Mouse (Mus musculus) neural tube, embryonic 14.5 days (tissue): ENCODE results near the gene Cfap161. TPM values are rescaled to one million over a fixed set of nuclear protein-coding genes. Genes with fewer than 3 reads are reported as not detected.

Experiments
- ATAC-seq: fragments of 200-750 bp; cut with Nextera tagmentation; 2 replicates; pipeline ENCODE4 v1.8.0; 2017; ENCODE audit warnings: low read depth, mild to moderate bottlenecking, moderate TSS enrichment, moderate library complexity
- H3K27ac ChIP-seq: fragments of 300-500 bp; sonication (generic); 2 replicates; pipeline ENCODE4 v1.5.1; 2014; ENCODE audit warnings: low read depth, mild to moderate bottlenecking, control low read depth, low read length, moderate library complexity, mixed read lengths
- H3K27me3 ChIP-seq: fragments of 300-500 bp; sonication (generic); 2 replicates; pipeline ENCODE4 v1.6.1; 2014; ENCODE audit warnings: low read length; ENCODE audit not compliant: control insufficient read depth, insufficient read depth
- H3K36me3 ChIP-seq: fragments of 300-500 bp; sonication (generic); 2 replicates; pipeline ENCODE4 v1.6.1; 2014; ENCODE audit warnings: low read length, mixed read lengths; ENCODE audit not compliant: control insufficient read depth, insufficient read depth
- H3K4me1 ChIP-seq: fragments of 300-500 bp; sonication (generic); 2 replicates; pipeline ENCODE4 v1.6.1; 2014; ENCODE audit warnings: low read length; ENCODE audit not compliant: control insufficient read depth, insufficient read depth
- H3K4me2 ChIP-seq: fragments of 300-500 bp; sonication (generic); 2 replicates; pipeline ENCODE4 v1.6.1; 2014; ENCODE audit warnings: mild to moderate bottlenecking, low read depth, low read length, control low read depth
- H3K4me3 ChIP-seq: fragments of 300-500 bp; sonication (generic); 2 replicates; pipeline ENCODE4 v1.5.1; 2014; ENCODE audit warnings: low read depth, low read length, control low read depth, mixed read lengths
- H3K9ac ChIP-seq: fragments of 300-500 bp; sonication (generic); replicated peaks from 2 replicates; pipeline ENCODE4 v1.6.1; 2014; ENCODE audit warnings: low read depth, mild to moderate bottlenecking, control low read depth, low read length, mixed read lengths
- H3K9me3 ChIP-seq: fragments of 300-500 bp; sonication (generic); 2 replicates; pipeline ENCODE4 v1.6.1; 2016; ENCODE audit warnings: low read length; ENCODE audit not compliant: control insufficient read depth
- WGBS: fragments of 180-500 bp; shearing (Covaris S2); extraction: QIAGEN DNeasy Blood & Tissue Kit; methylation state at CpG from one replicate; pipeline ENCODE4 v1.1.7; 2014; 5-methylcytosine and 5-hydroxymethylcytosine counted together
- polyA plus RNA-seq: library from polyadenylated mRNA; unstranded; fragments of >200 nt; fragmentation: Nextera tagmentation; extraction: Ambion mirVana; gene quantifications from 2 replicates; pipeline ENCODE4 v1.2.1, GENCODE M21; 2014

The Cfap161 gene
- polyA plus RNA-seq, 1 experiment from 2014 or later: 0.80 TPM

- Histone ChIP-seq H3K9me3 (no peaks in the 10 kb centered on the region), H3K4me1 (no peaks in the 10 kb centered on the region), H3K4me2 (no peak overlapping the region), H3K9ac (no peak overlapping the region), H3K4me3 (no peak overlapping the region), H3K27me3 (no peaks in the 10 kb centered on the region), H3K27ac (no peak overlapping the region), H3K36me3 (no peaks in the 10 kb centered on the region)
- ATAC-seq: no peak
- 45% methylated on average over 5 of the region's 5 CpGs for WGBS
Measured at GRCm38 (mm10) chr7:83796177-83796576, 1.5 kb upstream of the Cfap161 start.

DNA sequence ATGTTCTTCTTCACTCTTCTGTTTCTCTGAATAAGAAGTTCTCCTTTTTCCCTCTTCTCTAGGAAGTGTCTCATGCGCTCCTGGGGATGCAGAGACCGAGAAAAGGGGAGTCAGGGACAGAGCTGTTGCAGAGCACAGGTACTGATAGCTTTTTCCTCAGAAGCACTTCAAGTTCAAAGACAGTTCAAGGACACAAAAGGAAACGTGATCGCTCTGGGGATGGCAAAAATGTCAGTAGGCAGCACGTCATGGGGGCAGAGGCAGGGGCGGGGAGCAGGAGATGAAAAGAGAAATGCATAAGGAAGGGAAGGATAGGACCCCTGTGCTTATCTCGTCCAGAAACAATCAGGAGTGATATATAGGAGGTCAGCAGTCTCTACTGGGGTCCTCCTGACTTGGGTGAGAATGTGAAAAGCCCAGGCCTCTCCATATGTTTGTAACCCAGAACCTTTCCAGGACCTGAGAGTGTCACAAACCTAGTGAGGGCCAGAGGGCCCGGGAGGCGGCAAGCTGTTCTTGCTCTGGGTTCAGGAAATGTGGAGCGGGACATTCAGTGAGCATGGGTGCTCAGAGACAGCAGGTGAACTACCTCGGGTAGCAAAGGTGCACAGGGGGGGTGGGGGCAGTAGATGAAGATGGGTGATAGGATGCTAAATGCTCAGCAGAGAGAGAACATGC, 535 bp downstream of the Cfap161 start:
- no peak overlapping the region for H3K4me3 ChIP-seq
- H3K4me2 ChIP-seq: peak overlapping the region; percentile 31; the same call in 1 of the 2 replicates
- no peak overlapping the region for H3K27ac ChIP-seq
- no peaks in the 10 kb centered on the region for H3K9me3 ChIP-seq
- no peaks in the 10 kb centered on the region for H3K36me3 ChIP-seq
- H3K27me3 ChIP-seq: no peaks in the 10 kb centered on the region
- ATAC-seq: no peak; the same call in 1 of the 2 replicates
- 46% methylated on average over 11 of the region's 11 CpGs for WGBS
- H3K4me1 ChIP-seq: no peaks in the 10 kb centered on the region
- H3K9ac ChIP-seq: no peak overlapping the region

- H3K36me3 ChIP-seq: no peaks in the 10 kb centered on the region
- no peaks in the 10 kb centered on the region for H3K9me3 ChIP-seq
- no peak overlapping the region for H3K27ac ChIP-seq
- H3K4me1 ChIP-seq: no peaks in the 10 kb centered on the region
- no peak overlapping the region for H3K9ac ChIP-seq
- no peaks in the 10 kb centered on the region for H3K27me3 ChIP-seq
- no peak overlapping the region for H3K4me2 ChIP-seq
- 83% methylated on average over 4 of the region's 4 CpGs for WGBS
- no peak for ATAC-seq
- H3K4me3 ChIP-seq: no peak overlapping the region
Measured at GRCm38 (mm10) chr7:83780881-83781280, 13.8 kb downstream of the Cfap161 start.

GRCm38 (mm10) chr7:83780026-83780425, 14.7 kb downstream of the Cfap161 start:
- no peak overlapping the region for H3K4me2 ChIP-seq
- H3K4me1 ChIP-seq: no peaks in the 10 kb centered on the region
- no peaks in the 10 kb centered on the region for H3K36me3 ChIP-seq
- no peak overlapping the region for H3K27ac ChIP-seq
- H3K27me3 ChIP-seq: no peaks in the 10 kb centered on the region
- no peak for ATAC-seq
- H3K9me3 ChIP-seq: no peaks in the 10 kb centered on the region
- H3K4me3 ChIP-seq: no peak overlapping the region
- WGBS: 71% methylated on average over 4 of the region's 4 CpGs
- no peak overlapping the region for H3K9ac ChIP-seq

GRCm38 (mm10) chr7:83779028-83779427, 15.7 kb downstream of the Cfap161 start:
- no peaks in the 10 kb centered on the region for H3K9me3 ChIP-seq
- no peaks in the 10 kb centered on the region for H3K36me3 ChIP-seq
- no peak overlapping the region for H3K27ac ChIP-seq
- no peak overlapping the region for H3K9ac ChIP-seq
- WGBS: 77% methylated on average over 2 of the region's 2 CpGs
- H3K4me3 ChIP-seq: no peak overlapping the region
- H3K4me2 ChIP-seq: no peak overlapping the region
- no peaks in the 10 kb centered on the region for H3K4me1 ChIP-seq
- H3K27me3 ChIP-seq: no peaks in the 10 kb centered on the region
- no peak for ATAC-seq

DNA sequence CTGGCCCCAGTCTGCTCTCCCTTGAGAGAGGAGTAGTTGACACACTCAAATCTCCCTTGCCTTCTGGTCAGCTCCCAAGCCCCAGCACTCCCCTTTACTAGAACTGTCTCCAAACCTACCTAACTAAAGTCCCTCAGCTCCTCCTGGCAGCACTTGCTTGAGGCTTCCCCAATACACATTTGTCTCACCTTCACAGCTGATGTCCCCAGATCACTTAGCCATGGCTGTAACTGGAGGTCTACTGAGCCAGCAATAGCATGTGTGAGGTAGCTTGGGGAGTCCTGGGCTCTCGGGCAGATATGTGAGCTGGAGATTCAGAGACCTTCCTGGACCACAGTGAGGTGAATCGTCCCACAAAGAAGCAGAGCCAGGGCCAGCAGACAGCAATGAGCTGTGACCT, 16.2 kb downstream of the Cfap161 start:
- no peak overlapping the region for H3K4me2 ChIP-seq
- H3K4me1 ChIP-seq: no peaks in the 10 kb centered on the region
- no peaks in the 10 kb centered on the region for H3K27me3 ChIP-seq
- H3K27ac ChIP-seq: no peak overlapping the region
- 83% methylated on average over 2 of the region's 2 CpGs for WGBS
- H3K4me3 ChIP-seq: no peak overlapping the region
- H3K36me3 ChIP-seq: no peaks in the 10 kb centered on the region
- H3K9me3 ChIP-seq: no peaks in the 10 kb centered on the region
- H3K9ac ChIP-seq: no peak overlapping the region
- ATAC-seq: no peak

DNA sequence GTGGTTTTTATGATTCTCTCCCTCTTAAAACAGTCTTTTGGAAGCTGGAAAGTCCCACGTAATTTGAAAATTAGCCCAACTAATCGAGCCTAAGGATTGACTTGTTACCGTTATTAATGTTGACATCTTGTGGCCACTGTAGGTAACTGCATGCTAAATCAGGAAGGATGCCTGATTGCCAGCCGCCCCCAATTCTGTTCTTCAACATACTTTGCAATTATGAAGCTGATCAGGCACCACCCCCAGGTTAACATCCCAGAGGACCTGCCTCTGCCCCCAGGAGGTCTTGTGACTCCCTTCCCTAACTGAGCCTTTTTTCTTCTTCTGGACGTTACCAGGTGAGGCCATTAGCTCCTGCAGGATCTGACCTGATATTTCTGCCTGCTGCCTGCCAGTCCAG, 20.0 kb downstream of the Cfap161 start:
- Histone ChIP-seq H3K9ac (no peak overlapping the region), H3K36me3 (no peaks in the 10 kb centered on the region), H3K27me3 (no peaks in the 10 kb centered on the region), H3K4me2 (no peak overlapping the region), H3K4me3 (no peak overlapping the region), H3K4me1 (no peaks in the 10 kb centered on the region), H3K27ac (no peak overlapping the region), H3K9me3 (no peaks in the 10 kb centered on the region)
- whole genome bisulfite sequencing: 39% methylated on average over 5 of the region's 5 CpGs
- ATAC-seq: no peak

DNA sequence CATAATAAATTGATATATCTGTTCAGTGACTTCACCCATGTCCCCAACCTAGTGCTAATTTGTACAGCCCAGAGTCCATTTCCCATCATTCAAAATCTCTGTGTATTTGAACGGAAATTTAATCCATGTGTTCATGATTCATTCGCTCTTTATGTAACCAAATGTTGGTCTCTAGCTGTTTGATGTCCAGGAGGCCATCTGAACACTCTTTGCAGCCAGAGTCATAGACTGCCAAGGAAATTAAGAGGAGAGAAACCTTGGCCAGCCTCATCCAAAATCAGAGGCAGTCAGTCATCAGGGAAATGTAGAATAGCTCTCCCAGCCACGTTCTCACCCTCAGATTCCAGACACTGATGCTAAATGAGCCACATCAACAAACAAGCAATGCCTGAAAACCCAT, 31.0 kb downstream of the Cfap161 start:
- no peaks in the 10 kb centered on the region for H3K9me3 ChIP-seq

GRCm38 (mm10) chr7:83762336-83762735, 32.3 kb downstream of the Cfap161 start:
- ATAC-seq: no peak

More for the DNA sequence above, 31.0 kb downstream of the Cfap161 start:
- Histone ChIP-seq H3K27me3 (no peaks in the 10 kb centered on the region), H3K4me3 (no peak overlapping the region), H3K4me1 (no peaks in the 10 kb centered on the region), H3K36me3 (no peaks in the 10 kb centered on the region), H3K27ac (no peak overlapping the region), H3K4me2 (no peak overlapping the region), H3K9ac (no peak overlapping the region)
- WGBS: 69% methylated on average over 3 of the region's 3 CpGs
- no peak for ATAC-seq

More at GRCm38 (mm10) chr7:83762336-83762735, 32.3 kb downstream of the Cfap161 start:
- Histone ChIP-seq H3K27me3 (no peaks in the 10 kb centered on the region), H3K4me1 (no peaks in the 10 kb centered on the region), H3K9me3 (no peaks in the 10 kb centered on the region), H3K27ac (no peak overlapping the region), H3K36me3 (no peaks in the 10 kb centered on the region), H3K9ac (no peak overlapping the region), H3K4me3 (no peak overlapping the region), H3K4me2 (no peak overlapping the region)
- 88% methylated on average over 5 of the region's 5 CpGs for WGBS
